Mouse (Mus musculus) adrenal gland, postnatal 25 days (tissue): Measurements from ENCODE around the gene Olfr819. TPM values are rescaled to one million over a fixed set of nuclear protein-coding genes. Genes with fewer than 3 reads are reported as not detected.
"Not testable (repeated sequence)": the region's sequence is repeated elsewhere in the genome, so short reads cannot be mapped to it uniquely, and the experiment has no call there.

ENCODE experiments used
- DNase-seq: peaks from one replicate; pipeline ENCODE4 v3.0.0; 2021; ENCODE audit warnings: mixed read lengths
- long read RNA-seq: library from polyadenylated mRNA; stranded (forward); transcript quantifications from one replicate; pipeline ENCODE4 v2.0.0, GENCODE M21; 2021
- total RNA-seq: library from RNA; stranded (reverse); gene quantifications from 2 replicates; pipeline ENCODE4 v1.2.3, GENCODE M21; 2021

Gene Olfr819
- total RNA-seq: not detected in 2 replicates
- long read RNA-seq: 0 reads

- DNase-seq: not testable (repeated sequence)
Observed at GRCm38 (mm10) chr10:129967166-129967565, at the start of gene Olfr819. Gene Olfr819, minus strand, starts transcription at chr10:129967266.

GRCm38 (mm10) chr10:130012321-130012720, 45.3 kb upstream of the Olfr819 start, which contains the start of gene Olfr820:
Gene Olfr820, plus strand, starts transcription at chr10:130012621.
- DNase-seq: no peak

GRCm38 (mm10) chr10:130005366-130005765, 38.3 kb upstream of the Olfr819 start:
- not testable (repeated sequence) for DNase-seq

- DNase-seq: not testable (repeated sequence)
Observed at GRCm38 (mm10) chr10:130004104-130004503, 37.0 kb upstream of the Olfr819 start.

- not testable (repeated sequence) for DNase-seq
Observed at GRCm38 (mm10) chr10:129984962-129985361, 17.9 kb upstream of the Olfr819 start, which contains the start of gene Gm10310. Gene Gm10310, minus strand, starts transcription at chr10:129985062.

GRCm38 (mm10) chr10:129981867-129982266, 14.8 kb upstream of the Olfr819 start:
- not testable (repeated sequence) for DNase-seq

GRCm38 (mm10) chr10:129976040-129976439, 9.0 kb upstream of the Olfr819 start, which contains the start of gene Olfr247:
Gene Olfr247, minus strand, starts transcription at chr10:129976140.
- DNase-seq: not testable (repeated sequence)

- DNase-seq: not testable (repeated sequence)
Observed at GRCm38 (mm10) chr10:129972994-129973393, 5.9 kb upstream of the Olfr819 start.

GRCm38 (mm10) chr10:129966232-129966631, 834 bp downstream of the Olfr819 start:
- not testable (repeated sequence) for DNase-seq

GRCm38 (mm10) chr10:129949000-129949399, 18.1 kb downstream of the Olfr819 start, which contains the start of gene Olfr818:
Gene Olfr818, minus strand, starts transcription at chr10:129949100.
- DNase-seq: no peak

GRCm38 (mm10) chr10:129915497-129915896, 51.6 kb downstream of the Olfr819 start, which contains the start of gene Olfr816:
Gene Olfr816, minus strand, starts transcription at chr10:129915597.
- DNase-seq: no peak

Other genes starting within 250 kb of the Olfr819 start
- not detected in 2 replicates for gene Olfr805, start 237.9 kb downstream of the Olfr819 start, total RNA-seq
- not detected in 2 replicates for gene Olfr806, start 225.3 kb downstream of the Olfr819 start, total RNA-seq
- gene Olfr807, start 209.5 kb downstream of the Olfr819 start, total RNA-seq: not detected in 2 replicates
- gene Olfr808, start 201.8 kb downstream of the Olfr819 start, total RNA-seq: not detected in 2 replicates
- gene Olfr809, start 192.6 kb downstream of the Olfr819 start, total RNA-seq: not detected in 2 replicates
- gene Olfr810, start 172.3 kb downstream of the Olfr819 start, total RNA-seq: not detected in 2 replicates
- gene Olfr811, start 162.9 kb downstream of the Olfr819 start, total RNA-seq: not detected in 2 replicates
- gene Olfr812, start 121.2 kb downstream of the Olfr819 start, total RNA-seq: not detected in 2 replicates
- not detected in 2 replicates for gene Olfr813, start 111.9 kb downstream of the Olfr819 start, total RNA-seq
- gene Olfr814, start 87.4 kb downstream of the Olfr819 start, total RNA-seq: not detected in 2 replicates
- not detected in 2 replicates for gene Olfr815, start 61.4 kb downstream of the Olfr819 start, total RNA-seq
- not detected in 2 replicates for gene Olfr816, start 51.7 kb downstream of the Olfr819 start, total RNA-seq
- not detected in 2 replicates for gene Olfr818, start 18.2 kb downstream of the Olfr819 start, total RNA-seq
- gene Olfr247, start 8.9 kb upstream of the Olfr819 start, total RNA-seq: not detected in 2 replicates
- gene Gm10310, start 17.8 kb upstream of the Olfr819 start, total RNA-seq: not detected in 2 replicates
- not detected in 2 replicates for gene Olfr820, start 45.4 kb upstream of the Olfr819 start, total RNA-seq
- gene Olfr821, start 63.1 kb upstream of the Olfr819 start, total RNA-seq: not detected in 2 replicates
- gene Olfr822, start 103.9 kb upstream of the Olfr819 start, total RNA-seq: not detected in 2 replicates
- not detected in 2 replicates for gene Olfr823, start 148.1 kb upstream of the Olfr819 start, total RNA-seq
- not detected in 2 replicates for gene Olfr824, start 162.7 kb upstream of the Olfr819 start, total RNA-seq
- not detected in 2 replicates for gene Olfr825, start 199.5 kb upstream of the Olfr819 start, total RNA-seq
- gene Olfr826, start 216.9 kb upstream of the Olfr819 start, total RNA-seq: not detected in 2 replicates
- not detected in 2 replicates for gene Olfr827, start 247.1 kb upstream of the Olfr819 start, total RNA-seq